Mouse (Mus musculus) brain, adult 2 months (tissue): Measurements from ENCODE around the gene Lyz1.
"Not testable (repeated sequence)": the region's sequence is repeated elsewhere in the genome, so short reads cannot be mapped to it uniquely, and the experiment has no call there.

Experiments
- DNase-seq: peaks from one replicate; pipeline ENCODE4 v3.0.0; 2011; ENCODE audit warnings: low read depth, low spot score

The Lyz1 gene

DNA sequence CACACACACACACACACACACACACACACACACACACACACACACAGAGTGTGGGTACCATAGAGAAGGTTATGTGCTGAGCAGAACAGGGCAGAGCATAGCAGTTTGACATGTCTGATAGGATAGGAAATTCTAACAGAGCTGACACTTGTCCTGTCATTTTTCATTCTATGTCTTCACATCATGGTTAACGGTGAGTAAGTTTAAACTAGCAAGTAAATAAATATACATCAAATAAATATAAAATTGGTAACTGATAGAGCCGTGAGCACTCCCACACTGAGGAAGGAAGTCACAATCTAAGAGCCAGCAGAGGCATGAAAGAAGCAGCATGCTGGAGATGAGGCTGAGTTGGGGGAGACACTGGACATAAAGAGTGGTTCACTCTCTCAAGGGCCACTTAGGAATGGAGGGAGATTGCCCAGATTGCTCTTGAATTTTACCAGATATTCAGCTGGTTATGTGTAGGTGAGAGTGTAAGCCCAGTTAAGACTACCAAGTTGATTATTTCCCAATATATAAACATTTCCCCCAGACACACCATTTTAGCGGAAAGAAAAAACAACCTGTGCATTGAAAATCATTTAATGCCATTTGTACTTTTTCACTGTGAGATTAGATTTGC, 5.3 kb downstream of the Lyz1 start:
- no peak for DNase-seq

GRCm38 (mm10) chr10:117286366-117286970, 6.2 kb downstream of the Lyz1 start:
- DNase-seq: no peak

GRCm38 (mm10) chr10:117285584-117285983, 7.1 kb downstream of the Lyz1 start:
- not testable (repeated sequence) for DNase-seq

GRCm38 (mm10) chr10:117284578-117285520, 7.8 kb downstream of the Lyz1 start:
- peak; percentile 12 for DNase-seq

- DNase-seq: no peak
These were observed 8.6 kb downstream of the Lyz1 start for GRCm38 (mm10) chr10:117283871-117284577.

DNA sequence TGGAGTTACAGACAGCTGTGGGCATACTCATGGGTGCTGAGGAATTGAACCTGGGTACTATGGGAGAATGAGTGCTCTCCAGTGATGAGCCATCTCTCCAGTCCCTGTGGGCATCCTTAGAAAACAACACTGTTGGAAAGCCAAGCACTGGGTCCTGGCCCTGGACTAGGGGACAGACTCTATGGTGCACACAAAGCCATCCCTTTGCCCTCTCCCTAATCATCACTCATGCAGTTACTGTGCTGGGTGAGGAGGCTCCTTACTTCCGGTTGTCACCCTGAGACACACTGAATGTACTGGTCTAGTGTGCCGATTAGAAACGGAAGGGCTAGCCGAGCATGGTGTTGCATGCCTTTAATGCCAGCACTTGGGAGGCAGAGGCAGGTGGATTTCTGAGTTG, 9.5 kb downstream of the Lyz1 start:
- not testable (repeated sequence) for DNase-seq

GRCm38 (mm10) chr10:117282551-117282950, 10.1 kb downstream of the Lyz1 start:
- DNase-seq: no peak

GRCm38 (mm10) chr10:117282049-117282448, 10.6 kb downstream of the Lyz1 start, which contains the start of gene Lyz2:
Lyz2 (minus strand) TSS chr10:117282321.
- no peak for DNase-seq

DNA sequence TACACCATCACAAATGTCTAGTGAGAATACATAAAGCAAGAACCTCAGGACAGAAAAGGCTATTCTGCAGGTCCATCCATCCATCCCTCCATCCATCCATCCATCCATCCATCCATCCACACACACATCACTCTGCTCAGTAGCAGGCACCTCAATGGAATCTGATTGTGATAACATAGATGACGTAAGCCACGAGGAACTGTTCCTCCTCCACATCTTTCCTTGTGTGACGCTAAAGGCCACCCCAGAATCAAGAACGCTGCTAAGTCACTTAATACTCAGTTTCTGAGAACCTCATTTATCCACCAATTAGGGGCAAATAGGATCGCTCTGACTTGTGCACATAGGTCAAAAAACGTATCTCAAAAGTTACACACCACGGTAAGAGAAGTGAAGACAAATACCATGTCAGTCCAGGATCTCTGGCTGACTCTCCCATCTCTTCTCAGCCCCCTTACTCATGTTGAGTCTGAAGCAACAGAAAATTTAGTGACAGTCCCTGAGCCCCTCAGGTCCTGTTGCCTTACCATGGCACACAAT, 11.2 kb downstream of the Lyz1 start:
- DNase-seq: no peak

GRCm38 (mm10) chr10:117280000-117280399, 12.7 kb downstream of the Lyz1 start:
- DNase-seq: no peak

- not testable (repeated sequence) for DNase-seq
These were observed 14.2 kb downstream of the Lyz1 start for GRCm38 (mm10) chr10:117278510-117278909.

DNA sequence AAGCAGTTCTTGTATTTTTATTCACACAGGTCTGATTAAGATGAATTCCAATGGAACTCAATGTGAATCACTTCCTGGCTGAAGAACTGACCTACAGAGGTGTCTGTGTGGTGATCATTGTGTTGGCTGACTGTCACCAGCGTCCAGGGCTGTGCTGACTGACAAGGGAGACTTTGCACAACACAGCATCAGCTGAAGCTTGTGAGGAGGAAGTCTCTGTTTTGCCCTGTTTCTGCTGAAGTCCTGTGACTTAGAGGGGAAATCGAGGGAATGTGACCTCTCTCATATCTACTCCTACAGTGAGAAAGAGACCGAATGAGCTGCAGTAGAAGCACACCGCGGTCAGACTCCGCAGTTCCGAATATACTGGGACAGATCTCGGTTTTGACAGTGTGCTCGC, 14.9 kb downstream of the Lyz1 start:
- not testable (repeated sequence) for DNase-seq

DNA sequence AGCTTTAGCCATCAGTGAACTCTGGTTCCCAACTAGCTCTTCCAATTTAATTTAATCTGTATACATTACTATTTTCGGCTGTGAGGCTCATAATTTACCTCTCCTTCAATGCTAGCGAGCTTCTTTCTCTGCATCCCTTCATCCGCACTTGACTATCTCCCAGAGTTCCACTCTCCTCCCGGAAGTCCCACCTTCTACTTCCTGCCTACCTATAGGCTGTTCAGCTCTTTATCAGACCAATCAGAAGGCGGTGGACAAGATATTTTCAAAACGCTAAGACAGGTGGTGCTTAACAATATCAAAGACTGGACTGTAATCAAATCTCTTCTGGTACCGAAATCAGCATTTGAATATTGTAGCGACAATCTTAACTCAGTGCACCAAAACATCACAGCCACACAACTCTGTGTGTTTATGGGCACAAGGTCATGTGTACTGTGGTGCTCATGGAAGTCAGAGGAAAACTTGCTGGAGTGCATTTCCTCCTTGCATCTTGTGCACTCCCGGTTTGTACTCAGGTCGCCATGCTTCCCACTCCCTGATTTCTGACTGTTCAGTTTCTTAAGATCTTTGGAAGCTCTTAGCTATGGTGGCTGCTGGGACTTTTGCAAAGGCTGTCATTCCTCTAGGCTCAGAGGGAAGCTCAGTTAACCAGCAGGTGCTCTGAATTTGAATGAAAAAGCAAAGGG, 16.8 kb downstream of the Lyz1 start:
- DNase-seq: no peak

- not testable (repeated sequence) for DNase-seq
These were observed 18.0 kb downstream of the Lyz1 start for GRCm38 (mm10) chr10:117274645-117275044.

DNA sequence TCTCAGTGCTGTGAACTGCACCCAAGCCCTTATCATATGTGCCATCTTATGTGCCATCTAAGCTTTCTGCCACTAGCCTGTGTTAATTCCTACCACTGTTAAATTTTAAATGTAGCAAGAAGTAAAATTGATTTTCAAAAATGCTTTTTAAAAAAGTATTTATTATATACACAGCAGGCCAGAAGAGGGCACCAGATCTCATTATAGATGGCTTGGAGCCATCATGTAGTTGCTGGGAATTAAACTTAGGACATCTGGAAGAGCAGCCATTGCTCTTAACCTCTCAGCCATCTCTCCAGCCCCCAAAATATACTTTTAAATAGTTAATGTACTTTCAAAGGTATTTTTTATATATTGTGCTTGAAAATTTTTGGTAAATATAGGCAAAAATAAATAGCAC, 20.6 kb downstream of the Lyz1 start:
- DNase-seq: peak; percentile 12

DNA sequence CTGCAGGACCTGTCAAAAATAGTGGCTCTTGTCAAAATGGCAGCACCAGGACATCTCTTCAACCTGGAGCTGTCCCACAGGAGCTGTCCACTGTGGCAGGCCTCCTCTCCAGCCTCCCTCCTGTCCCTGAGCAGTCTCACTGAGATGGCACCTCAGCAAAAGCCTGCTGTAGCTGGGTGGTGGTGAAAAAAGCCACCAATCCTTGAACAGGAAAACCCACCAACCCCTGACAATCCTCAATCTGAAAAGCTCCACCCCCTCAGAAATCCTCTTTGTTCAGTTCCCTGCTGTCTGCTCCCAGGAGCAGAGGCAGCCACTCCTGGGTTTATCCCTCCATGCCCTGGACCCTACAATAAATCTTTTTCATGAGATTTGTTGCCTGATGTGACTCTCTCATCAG, 32.8 kb downstream of the Lyz1 start:
- no peak for DNase-seq

- no peak for DNase-seq
These were observed 54.1 kb downstream of the Lyz1 start, which contains the start of gene 9530003J23Rik for GRCm38 (mm10) chr10:117238603-117239002. 9530003J23Rik (minus strand) TSS chr10:117238703.
